Mouse (Mus musculus): Measurements from ENCODE around the gene Gpatch4.

Gene Gpatch4

DNA sequence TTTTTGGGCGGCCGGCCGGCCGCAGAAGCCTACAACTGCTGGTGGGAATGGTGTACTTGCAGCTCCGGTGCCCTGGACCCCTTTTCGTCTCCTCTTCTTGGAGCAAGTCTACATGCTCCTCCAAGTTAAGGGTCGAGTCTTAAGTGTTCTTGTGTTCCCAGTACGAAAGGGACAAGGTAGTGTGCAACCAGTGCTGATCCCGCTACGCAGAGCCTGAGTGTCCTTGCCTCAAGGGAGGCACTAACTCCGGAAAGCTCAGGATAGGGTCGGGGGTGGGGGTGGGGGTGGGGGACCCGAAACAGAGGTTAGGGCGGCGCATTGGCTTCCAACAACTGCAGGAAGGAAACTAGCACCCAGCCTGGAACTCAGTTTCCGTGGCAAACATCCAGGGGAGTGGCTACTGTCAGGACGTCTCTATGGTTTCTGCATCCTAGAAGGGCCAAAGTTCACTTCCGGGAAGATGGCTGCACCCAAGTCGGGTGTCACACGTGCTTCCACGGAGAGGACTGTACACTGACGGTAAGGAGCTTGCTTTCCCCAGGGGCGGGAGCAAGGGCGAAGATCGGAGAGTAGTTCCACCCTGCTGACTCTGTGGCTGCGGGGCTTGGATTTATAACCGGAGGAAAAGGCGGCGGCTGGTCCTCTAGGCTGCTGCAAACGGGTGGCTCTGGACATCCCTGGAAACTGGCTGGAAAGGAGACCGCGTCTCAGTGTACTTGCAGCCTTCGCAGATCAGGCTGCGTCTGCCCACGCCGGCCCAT is at the start of gene Gpatch4:
Gpatch4 (plus strand) TSS at position 448 of the 761 bp plus-strand sequence.
- in situ Hi-C loops (cut with MboI, MseI) = no loop called here

DNA sequence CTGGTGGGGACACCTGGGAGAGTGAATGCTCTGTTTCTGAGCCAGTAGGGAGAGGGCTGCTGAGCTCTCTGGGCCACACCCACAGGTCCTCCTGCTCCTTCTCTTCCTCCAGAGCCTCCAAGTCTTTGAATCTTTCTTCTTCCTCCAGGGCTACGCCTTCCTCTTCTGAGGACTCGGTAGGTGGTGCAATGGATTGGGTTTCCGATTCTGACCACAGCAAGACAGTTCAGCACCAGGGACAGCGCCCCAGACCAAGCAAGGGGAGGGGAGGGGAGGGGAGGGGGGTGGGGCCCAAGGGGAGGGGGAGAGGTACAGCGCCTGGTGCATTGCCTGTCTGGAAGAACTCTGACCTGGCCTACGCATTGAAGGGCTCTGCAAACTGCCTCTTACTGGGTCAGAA is 49.5 kb upstream of the Gpatch4 start:
- in situ Hi-C loops (cut with MboI, MseI) = no loop called here

DNA sequence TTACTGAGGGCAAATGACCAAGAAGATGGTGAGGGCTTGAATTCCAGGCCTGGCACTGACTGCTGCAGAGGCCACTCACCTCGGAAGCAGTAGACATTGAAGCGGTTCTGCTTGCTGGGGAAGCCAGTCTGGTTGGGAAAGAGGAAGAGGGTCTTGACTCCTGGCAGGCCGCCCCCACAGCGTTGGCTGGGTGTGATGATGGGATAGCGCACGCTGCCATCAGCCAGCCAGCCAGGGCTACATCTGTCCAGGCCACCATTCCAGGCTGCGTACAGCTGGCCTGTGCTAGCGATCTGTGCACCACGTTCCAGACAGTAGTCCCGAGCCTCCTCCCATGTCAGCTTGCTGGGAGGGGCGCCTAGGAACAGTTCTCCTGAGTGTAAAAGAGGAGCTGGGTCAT is 47.6 kb upstream of the Gpatch4 start:
- in situ Hi-C loops (cut with MboI, MseI) = no loop called here

DNA sequence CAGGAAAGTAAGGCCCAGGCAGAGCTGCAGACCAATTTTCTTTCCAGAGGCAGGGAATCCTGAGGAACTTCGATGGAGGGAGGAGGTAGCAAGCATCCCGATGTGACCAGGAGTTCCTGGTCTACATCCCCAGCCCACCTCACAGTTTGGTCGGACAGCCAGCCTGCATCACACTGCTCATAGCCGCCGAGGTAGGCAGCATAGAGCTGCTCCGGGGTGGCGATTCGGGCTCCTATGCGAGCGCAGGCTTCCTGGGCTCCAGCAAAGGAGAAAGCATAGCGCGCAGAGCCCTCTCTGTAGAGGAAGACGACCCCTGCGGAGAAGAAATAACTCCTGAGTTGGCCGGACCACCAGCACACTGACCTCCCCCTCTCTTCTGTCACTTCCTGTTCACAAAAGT is 46.5 kb upstream of the Gpatch4 start:
- in situ Hi-C loops (cut with MboI, MseI) = no loop called here

DNA sequence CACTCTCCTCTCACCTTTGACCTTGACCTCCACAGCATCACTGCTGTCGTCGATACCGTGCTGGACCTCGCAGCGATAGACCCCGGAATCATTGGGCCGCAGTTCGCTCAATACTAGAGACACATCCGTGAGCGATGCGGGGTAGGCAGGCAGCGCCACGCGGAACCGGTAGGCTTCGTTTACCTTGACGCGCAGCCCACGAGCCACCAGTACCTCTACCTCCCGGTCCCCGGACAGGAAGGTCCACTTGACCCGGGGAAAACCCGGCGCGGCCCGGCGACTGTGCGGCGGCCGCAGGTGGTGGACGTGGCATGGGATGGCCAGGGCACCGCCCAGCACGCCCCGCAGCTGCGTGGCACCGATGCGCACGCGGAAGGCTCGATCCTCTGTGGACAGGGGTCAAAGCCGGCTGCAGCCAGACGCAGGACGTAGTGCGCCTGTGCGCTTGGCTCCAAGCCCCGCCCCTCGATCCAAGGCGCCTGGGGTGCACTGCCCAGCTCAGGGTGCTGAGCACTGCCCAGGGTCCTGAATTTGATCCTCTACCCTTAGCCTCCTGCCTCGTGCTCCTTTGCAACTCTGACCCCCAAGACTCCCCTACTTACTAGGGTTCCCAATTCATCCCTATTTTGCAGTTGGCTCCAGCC is 45.8 kb upstream of the Gpatch4 start:
- in situ Hi-C loops (cut with MboI, MseI) = no loop called here

DNA sequence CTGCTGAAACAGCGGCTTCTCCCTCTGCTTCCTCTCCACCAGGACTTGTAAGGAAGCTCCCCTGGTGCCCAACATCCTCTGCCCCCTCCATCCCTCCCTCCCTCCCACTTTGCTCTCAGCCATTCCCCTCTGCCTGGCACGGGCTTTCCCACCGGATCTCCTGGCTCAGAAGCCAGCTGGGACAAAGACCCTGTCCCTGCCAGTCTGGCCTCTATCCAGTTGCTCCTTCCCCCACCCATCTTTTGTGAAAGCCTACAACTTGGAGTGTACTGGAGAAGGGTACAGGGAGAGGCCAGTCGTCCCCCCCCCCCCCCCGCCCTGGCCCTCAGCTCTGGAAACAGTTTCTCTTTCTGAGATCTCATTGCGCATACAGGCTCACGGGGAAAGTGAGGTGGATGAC is 44.2 kb upstream of the Gpatch4 start:
- in situ Hi-C loops (cut with MboI, MseI) = no loop called here

DNA sequence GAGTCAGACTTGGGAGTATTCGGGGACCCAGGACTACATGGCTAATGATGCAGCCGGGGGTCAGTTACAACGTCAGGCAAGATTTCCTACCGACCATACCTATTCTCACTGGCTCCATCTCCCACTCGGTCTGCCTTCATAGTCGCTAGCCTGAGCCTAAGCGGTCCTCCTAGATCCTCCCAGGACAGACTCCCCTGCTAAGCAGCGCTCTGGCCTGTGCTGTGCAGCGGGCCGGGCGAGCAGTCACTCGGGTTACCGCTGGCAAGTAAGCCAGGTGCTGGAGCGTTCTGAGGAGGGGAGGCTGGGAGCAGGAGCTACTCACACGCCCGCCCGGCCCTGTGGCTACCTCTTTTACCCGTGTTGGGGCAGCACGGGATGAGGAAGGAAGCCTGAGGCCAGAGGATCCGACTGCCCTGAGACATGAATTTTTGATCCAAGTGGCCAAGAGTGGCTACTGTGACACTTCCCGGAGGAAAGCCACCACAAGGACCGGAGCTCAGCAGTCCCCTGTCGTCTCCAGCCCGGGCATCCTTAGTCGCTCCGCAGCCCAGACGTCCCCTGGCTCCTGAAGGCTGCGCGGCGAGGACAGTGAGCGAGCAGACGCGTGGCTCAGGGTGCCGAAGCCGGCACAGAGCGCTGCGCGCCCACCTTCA is 43.5 kb upstream of the Gpatch4 start:
- in situ Hi-C loops (cut with MboI, MseI) = no loop called here

DNA sequence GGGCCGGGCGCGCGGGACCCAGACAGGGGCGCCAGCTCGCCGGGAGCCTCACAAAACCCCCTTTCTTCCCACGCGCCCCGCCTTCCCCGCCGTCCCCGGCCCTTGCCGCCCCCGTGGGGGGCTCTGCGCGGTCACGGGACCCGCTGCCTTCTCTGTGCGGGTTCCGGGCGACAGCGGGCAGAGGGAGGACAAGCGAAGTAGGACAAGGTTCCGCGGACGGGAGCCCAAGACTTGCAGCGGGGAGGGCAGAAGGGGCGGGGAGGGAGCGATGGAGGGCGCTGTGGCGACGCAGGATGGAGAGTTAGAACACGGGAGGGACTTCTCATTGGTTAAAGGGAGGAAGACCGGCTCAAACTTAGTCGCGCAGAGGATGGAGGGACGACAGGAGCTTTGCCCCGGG is 42.7 kb upstream of the Gpatch4 start, which contains the start of gene Bcan:
Bcan (minus strand) TSS at position 50 of the 400 bp plus-strand sequence.
- in situ Hi-C loops (cut with MboI, MseI) = loop anchor here in 1 of 2 experiments (5.0 kb wide), 1 partner anchor 72 kb away; no protein-coding TSS in a partner anchor

DNA sequence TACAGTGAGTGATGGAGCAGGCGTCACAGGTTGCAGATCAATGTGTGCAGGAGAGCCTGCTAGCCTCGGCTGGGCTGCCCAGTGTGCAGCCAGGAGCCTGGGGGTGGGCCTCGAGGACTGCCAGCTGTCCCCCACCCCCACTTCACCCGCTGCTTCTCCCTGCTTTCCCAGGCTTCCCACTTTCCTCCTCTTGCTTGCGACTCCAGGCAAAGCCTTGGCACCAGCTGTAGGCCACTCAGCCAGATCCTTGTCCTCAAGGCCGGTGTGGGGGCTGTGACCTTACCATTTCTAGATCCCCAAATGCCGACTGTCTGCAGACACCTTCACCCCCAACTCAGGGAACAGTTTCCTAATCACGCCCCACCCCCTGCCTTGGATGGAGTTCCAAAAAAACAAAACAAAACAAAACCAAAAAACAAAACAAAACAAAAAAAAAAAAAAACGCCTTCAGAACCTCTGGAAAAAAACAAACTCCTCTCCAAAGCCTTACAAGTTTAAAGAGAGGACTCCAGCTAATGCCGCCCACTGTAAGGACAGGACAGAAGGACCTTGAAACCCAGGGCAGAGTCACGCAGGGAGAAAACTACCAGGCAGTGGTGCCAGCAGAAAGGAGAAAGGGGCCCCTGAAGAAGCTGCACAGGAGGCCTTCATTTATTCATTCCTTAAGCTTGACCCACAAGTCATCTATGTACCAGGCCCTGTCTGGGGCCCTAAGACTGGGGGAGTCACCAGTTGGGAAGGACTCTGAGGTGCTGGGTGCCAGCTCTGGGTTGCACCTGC is 41.9 kb upstream of the Gpatch4 start:
- in situ Hi-C loops (cut with MboI, MseI) = loop anchor here in 1 of 2 experiments (5.0 kb wide), 1 partner anchor 71 kb away; no protein-coding TSS in a partner anchor

DNA sequence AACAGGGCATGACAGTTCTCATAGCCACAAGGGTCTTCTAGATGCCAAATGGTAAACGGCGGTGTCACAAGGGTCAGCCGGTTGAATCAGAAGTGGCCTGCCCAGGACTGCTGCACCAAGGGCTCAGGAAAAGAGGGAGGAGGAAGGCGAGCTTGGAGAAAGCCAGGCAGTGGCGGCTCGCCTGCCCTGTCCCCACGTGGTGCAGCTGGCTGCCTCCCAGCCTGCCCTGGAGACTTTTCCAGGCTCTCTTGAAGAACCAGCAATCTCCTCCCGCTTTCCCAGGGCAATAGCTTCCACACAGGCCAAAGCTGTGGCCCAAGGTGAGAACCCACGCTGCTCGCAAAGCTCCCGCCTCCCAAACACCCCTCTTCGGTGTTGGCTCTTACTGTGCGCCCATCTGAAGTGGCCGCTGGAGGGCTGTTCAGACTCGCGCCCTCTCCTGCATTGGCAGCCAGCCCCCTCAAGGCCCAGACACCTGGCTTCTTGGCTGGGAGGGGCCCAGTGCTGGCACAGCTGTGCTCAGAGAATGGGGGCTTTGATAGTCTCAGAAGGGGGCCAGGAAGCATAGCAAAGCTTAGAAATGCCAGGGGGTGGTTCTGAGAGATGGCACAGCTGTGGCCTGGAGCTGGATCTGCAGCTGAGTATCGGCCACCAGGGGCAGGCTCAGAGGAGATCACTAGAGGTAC is 40.5 kb upstream of the Gpatch4 start:
- in situ Hi-C loops (cut with MboI, MseI) = loop anchor here in 1 of 2 experiments (5.0 kb wide), 1 partner anchor 70 kb away; no protein-coding TSS in a partner anchor

DNA sequence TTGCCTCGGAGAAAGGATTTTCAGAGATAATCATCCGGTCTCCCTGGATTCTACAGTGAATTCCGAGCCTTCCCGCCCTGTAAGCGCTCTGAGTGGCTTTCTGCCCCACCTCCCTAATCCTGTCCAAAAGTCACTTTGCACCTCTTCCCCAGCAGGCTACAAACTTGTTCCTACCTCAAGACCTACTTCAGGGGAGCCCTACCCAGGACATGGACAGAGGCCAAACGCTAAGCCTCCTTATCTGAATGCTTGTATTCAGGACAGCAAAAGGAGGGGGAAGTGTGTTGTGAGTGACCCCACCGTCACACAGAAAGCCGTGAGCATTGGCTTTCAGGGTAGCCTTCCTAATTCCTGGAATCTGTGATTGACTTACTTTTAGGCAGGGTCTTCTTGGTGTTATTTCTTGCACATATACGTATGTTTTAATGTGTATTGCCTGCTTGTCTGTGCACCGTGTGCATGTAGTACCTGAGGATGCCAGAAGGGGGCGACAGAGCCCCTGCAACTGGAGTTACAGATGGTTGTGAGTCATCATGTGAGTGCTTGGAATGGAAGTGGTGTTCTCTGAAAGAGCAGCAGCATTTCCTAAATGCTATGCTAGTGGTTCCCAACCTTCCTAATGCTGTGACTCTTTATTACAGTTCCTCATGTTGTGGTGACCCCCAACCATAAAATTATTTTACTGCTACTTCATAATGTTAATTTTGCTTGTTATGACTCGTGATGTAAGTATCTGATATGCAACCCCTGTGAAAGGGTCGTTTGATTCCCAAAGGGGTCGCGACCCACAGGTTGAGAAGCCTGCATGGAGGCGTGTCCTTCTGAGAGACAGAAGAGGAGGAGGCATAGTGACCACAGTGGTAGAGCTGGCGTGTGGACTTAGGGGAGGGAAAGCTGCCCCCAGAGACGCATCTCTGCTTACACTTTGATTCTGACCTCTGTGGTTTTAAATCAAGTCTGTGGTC is 36.8 kb upstream of the Gpatch4 start:
- in situ Hi-C loops (cut with MboI, MseI) = loop anchor here in 1 of 2 experiments (5.0 kb wide), 1 partner anchor 66 kb away; no protein-coding TSS in a partner anchor

DNA sequence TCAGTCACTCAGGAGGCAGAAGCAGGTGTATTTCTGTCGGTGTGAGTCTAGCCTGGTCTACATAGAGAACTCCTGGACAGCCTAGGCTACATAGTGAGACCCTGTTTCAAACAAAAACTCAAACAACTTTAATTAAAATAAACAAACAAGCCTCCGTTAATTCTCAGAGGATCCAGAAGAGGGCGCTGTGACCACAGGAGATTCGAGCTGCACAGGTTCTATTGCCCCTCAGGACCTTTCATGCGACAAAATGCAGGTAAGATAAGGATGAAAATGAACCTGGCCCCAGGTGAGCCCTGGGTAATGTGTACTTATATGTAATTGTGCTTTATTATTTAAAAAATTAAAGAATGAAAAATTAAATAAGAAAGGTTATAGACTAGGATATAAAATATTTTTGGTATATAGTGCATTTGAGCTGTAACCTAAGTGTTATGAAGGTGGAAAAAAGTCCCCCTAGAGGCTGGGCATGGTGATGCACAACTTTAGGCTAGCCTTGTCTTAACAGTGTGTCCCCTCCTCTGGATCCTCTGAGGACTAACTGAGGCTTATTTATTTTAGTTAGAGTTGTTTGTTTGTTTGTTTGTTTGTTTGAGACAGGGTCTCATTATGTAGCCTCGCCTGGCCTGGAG is 32.2 kb upstream of the Gpatch4 start:
- in situ Hi-C loops (cut with MboI, MseI) = no loop called here

DNA sequence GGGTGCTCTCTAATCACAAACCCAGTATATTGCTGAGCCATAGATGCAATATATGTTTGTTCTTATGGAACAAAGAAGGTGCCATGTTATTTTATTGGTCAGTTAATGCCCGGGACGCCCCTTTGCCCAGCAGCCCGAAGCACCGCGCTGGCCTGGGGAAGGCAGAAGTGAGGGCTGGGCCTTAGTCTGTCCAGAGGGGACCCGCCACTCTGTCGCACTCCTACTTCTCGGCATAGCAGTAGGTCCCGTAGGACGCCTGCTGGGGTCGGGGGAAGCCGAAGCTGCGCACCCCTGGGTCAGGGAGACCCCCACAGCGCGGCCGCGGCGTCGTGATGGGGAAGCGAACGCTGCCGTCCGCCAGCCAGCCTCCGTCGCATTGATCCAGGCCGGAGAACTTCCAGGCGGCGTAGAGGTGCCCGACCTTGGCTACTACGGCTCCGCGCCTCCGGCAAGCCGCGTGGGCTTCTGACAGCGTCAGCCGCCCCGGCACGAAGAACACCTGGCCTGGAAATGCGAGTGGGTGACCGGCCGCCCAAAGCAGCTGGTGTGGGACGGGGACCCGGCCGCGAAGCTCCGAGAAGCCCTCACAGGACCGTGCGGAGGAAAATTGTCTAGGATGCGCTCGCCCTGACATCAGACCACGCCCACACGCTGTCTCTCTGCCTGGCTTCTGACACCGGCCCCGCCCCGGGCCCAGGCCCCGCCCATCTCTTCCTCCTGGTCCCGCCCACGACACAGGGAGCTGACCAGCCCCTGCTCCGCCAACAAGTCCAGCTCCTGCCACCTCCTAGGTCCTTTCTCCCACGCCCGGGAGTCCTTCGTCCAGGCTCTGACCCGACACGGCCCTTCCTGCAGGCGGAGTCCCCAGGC is 20.4 kb upstream of the Gpatch4 start:
- in situ Hi-C loops (cut with MboI, MseI) = loop anchor here in 1 of 2 experiments (5.0 kb wide), 1 partner anchor 35 kb away; the partner anchor contains the start of gene Naxe

DNA sequence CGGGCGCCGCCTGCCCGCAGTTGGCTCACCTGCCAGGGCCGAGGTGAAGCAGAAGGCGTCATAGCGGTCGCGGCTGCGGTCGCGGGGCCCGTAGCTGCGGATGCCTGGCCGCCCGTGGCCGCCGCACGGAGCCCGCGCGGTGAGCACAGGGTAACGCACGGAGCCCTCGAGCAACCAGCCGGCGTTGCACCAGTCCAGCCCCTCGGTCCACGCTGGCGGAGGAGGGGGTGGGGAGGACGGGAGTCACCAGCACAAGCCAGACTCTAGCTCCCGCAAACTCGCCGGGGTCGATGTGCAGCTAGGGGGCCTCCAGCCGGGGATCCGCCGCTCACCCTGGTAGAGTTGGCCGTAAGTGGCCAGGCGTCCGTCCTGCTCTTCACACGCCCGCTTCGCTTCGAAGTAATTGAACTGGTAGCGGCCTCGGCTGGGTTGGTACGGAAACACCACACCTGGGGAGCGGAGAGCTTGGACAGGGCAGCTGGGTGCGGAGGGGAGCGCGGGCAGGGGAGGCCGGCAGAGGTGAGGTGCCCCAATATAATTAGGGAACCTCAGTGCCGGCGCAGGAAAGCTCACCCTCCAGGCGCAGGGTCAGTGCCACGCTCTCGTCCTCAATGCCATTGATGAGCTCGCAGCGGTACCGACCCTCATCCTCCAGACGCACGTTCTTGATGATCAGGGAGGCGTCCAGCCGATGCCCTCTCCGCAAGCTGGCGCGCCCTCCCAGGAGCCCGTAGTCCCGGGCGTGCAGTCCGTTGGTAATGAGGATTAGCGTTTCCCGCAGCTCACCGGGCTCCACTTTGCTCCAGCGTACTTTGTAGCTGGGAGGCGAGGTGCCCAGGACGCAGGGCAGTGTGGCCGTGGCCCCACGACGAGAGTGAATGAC is 19.5 kb upstream of the Gpatch4 start:
- in situ Hi-C loops (cut with MboI, MseI) = loop anchor here in 1 of 2 experiments (5.0 kb wide), 1 partner anchor 34 kb away; the partner anchor contains the start of gene Naxe

DNA sequence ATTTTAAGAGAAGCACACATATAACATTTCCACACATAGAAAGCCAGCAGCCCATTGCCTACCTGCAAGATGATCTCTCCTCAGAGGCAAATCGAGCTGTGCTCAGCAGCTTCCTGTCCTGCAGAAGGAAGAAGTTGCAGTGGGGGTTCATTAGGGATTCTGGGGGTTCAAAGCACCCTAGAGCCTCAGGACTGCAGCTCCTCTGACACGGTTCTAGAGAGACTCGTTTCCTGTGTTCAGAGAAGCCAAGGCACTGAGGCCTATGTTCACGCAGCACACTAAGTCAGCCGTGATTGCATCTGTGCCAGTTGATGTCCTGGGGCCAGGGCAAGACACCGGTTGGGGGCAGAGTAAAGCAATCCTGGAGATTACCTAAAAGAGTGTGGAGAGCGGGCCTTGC is 16.1 kb upstream of the Gpatch4 start:
- in situ Hi-C loops (cut with MboI, MseI) = no loop called here

DNA sequence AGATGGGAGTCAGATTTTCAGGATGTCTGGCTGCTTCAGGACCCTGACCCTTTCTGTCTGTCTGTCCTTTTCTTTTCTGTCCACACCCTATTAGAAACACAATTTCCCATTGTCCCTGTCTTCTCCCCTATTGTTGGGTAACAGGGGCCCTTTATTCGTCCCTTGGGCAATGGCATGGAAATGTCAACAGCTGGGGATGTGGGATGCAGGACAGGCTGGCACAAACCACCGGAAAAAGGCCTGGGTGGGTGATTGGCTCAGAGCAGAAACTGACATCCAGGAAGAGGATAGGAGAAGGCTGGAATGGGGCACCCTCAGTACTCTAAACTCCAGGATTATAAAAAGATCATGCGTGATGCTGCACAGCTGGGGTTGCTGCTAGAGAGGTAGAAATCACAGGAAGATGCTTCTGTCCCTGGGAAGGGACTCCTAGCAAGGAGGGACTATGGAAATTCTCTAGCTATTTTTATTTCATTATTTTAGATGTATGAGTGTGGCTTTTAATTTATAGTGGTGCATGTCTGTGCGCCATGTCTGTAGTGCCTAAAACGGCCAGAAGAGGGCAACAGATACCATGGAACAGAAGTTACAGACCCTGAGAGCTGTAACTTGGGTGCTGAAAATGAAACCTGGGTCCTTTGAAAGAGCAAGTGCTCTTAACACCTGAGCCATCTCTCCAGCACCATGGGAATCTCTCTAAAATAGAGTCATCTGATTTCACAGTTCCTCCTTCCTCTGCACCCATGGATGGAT is 15.3 kb upstream of the Gpatch4 start, which contains the start of gene Hapln2:
Hapln2 (minus strand) TSS at position 150 of the 753 bp plus-strand sequence.
- in situ Hi-C loops (cut with MboI, MseI) = no loop called here

All from T-helper 17 cell (primary cell).